Mouse (Mus musculus): Measurements from ENCODE around the gene BC037034. TPM values are rescaled to one million over a fixed set of nuclear protein-coding genes. Genes with fewer than 3 reads are reported as not detected.

Gene BC037034
- polyA plus RNA-seq (2015; fragmentation: Nextera tagmentation; extraction: Ambion mirVana) = 2.9 and 3.0 TPM in 2 replicates

DNA sequence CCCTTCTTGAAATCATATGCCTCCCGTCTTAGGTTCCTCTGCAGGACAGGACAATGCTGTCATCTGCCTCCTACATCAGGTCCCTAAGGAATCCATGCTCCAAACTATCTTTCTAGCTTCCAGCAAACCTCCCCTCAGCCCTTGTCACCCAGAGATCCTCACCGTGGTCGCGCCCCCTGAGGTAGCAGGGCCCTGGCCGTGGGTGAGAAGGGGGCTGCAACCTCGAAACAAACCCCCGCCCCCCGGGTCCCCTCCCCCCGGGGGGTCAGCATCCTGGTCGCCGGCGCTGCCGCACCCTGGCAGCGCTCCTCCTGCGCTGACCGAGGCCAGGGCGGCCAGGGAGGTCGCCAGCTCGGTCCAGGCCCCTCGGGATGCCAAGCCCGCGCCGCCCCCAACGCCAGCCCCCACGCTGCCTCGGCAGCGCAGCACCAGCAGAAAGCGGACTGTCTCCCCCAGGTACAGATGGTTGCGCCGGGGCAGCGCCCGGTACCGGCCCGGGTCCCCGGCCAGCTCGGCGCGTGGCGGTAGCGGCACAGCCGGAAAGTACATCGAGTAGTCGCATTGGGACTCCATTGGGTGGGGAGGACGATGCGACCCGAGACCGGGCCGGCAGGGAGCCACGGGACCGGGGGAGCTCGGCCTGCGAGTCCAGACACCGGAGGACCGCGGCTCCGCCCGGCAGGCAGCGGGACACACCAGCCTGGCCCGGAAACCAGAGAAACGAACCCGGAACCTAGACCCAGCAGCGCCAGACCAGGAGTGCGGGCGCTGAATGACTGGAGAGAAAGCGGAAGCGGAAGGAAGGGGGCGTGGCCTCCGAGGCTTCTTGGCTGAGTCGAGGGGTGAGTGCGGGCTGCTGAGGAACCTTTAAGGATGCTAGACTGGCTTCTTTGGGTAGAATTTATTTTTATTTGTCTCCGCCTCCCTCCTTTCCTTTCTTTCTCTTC is at the start of gene BC037034:
TSS of gene BC037034 (minus strand) at position 774 of the 947 bp plus-strand sequence.
- no peaks in the 10 kb centered on the region for H3K9me3 ChIP-seq
- peak within 1 kb of the TSS; percentile 79 for H3K27ac ChIP-seq (replicated peaks)
- WGBS = under 1% methylated on average over 69 of the region's 71 CpGs
- peaks cover 46% of the 10 kb centered on the region for H3K36me3 ChIP-seq
- H3K4me3 ChIP-seq = peak within 1 kb of the TSS; percentile 92
- H3K9ac ChIP-seq = peak within 1 kb of the TSS; percentile 97
- no peaks in the 10 kb centered on the region for H3K27me3 ChIP-seq (replicated peaks)
- H3K4me2 ChIP-seq = peak within 1 kb of the TSS; percentile 83
- peaks cover 53% of the 10 kb centered on the region for H3K4me1 ChIP-seq
- ATAC-seq (ENCODE audit: extremely low read depth, insufficient number of reproducible peaks, low FRiP score, low TSS enrichment) = peak; percentile 73

- Histone ChIP-seq H3K9ac (no peak overlapping the region), H3K27me3 (replicated peaks) (no peaks in the 10 kb centered on the region), H3K4me3 (no peak overlapping the region), H3K4me2 (no peak overlapping the region), H3K27ac (replicated peaks) (no peak overlapping the region), H3K9me3 (no peaks in the 10 kb centered on the region), H3K36me3 (no peaks in the 10 kb centered on the region), H3K4me1 (no peaks in the 10 kb centered on the region)
- no peak for ATAC-seq (ENCODE audit: extremely low read depth, insufficient number of reproducible peaks, low FRiP score, low TSS enrichment)
- 70% methylated on average over 3 of the region's 3 CpGs for WGBS
These were observed 49.0 kb upstream of the BC037034 start for GRCm38 (mm10) chr5:138312795-138313194.

DNA sequence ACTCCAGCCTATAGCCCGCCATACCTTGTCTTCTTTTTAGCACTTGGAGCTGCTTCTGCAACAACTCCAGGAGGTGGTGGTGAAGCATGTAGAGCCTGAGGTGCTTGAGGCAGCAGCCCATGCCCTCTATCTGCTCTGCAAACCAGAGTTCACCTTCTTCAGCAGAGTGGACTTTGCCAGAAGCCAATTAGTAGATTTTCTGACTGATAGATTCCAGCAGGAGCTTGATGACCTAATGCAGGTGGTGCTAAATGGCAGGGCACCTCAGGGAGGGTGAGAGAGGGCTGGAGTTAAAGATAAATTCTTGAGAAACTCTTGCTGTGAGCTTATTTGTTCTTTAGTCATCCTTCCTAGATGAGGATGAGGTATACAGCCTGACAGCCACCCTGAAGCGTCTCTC is 35.8 kb upstream of the BC037034 start:
- ATAC-seq (ENCODE audit: extremely low read depth, insufficient number of reproducible peaks, low FRiP score, low TSS enrichment) = no peak
- Histone ChIP-seq H3K27me3 (replicated peaks) (no peaks in the 10 kb centered on the region), H3K36me3 (no peaks in the 10 kb centered on the region; the same call in 1 of the 2 replicates), H3K4me1 (no peaks in the 10 kb centered on the region), H3K4me2 (no peak overlapping the region), H3K4me3 (no peak overlapping the region), H3K27ac (replicated peaks) (no peak overlapping the region), H3K9ac (no peak overlapping the region), H3K9me3 (no peaks in the 10 kb centered on the region)
- 63% methylated on average over 2 of the region's 2 CpGs for WGBS

DNA sequence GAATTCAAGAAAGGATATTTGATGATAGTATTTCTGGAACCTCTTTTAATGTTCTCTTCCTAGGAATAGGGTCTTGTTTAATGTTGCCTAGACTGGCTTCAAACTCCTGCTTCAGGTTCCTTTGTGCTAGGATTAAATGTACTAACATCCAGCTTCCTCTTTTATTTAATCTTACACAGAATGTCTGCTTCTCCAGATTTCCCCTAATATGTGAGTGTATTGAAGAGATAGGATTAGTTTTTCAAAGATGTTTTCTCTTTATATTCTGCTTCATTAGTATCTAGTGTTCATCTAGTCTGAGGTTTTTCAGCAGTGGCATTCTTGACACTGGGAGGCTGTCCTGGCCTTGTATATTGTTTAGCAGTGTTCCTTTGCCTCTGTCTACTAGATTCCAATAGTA is 30.3 kb upstream of the BC037034 start:
- no peak overlapping the region for H3K4me3 ChIP-seq
- ATAC-seq (ENCODE audit: extremely low read depth, insufficient number of reproducible peaks, low FRiP score, low TSS enrichment) = no peak
- no peaks in the 10 kb centered on the region for H3K4me1 ChIP-seq
- no peak overlapping the region for H3K4me2 ChIP-seq
- no peaks in the 10 kb centered on the region for H3K27me3 ChIP-seq (replicated peaks)
- H3K9ac ChIP-seq = no peak overlapping the region
- H3K36me3 ChIP-seq = no peaks in the 10 kb centered on the region; the same call in 1 of the 2 replicates
- no peaks in the 10 kb centered on the region for H3K9me3 ChIP-seq
- no peak overlapping the region for H3K27ac ChIP-seq (replicated peaks)

GRCm38 (mm10) chr5:138291638-138292037 is 27.8 kb upstream of the BC037034 start:
- H3K4me1 ChIP-seq = no peaks in the 10 kb centered on the region
- 62% methylated on average over 1 of the region's 1 CpGs for WGBS
- H3K27me3 ChIP-seq (replicated peaks) = no peaks in the 10 kb centered on the region
- no peak for ATAC-seq (ENCODE audit: extremely low read depth, insufficient number of reproducible peaks, low FRiP score, low TSS enrichment)
- no peaks in the 10 kb centered on the region for H3K36me3 ChIP-seq
- no peaks in the 10 kb centered on the region for H3K9me3 ChIP-seq
- no peak overlapping the region for H3K4me3 ChIP-seq
- no peak overlapping the region for H3K9ac ChIP-seq
- H3K27ac ChIP-seq (replicated peaks) = no peak overlapping the region
- no peak overlapping the region for H3K4me2 ChIP-seq

- H3K36me3 ChIP-seq = no peaks in the 10 kb centered on the region
- no peak overlapping the region for H3K27ac ChIP-seq (replicated peaks)
- H3K9ac ChIP-seq = no peak overlapping the region
- no peaks in the 10 kb centered on the region for H3K9me3 ChIP-seq
- H3K4me2 ChIP-seq = no peak overlapping the region
- no peak overlapping the region for H3K4me3 ChIP-seq
- ATAC-seq (ENCODE audit: extremely low read depth, insufficient number of reproducible peaks, low FRiP score, low TSS enrichment) = no peak
- 72% methylated on average over 3 of the region's 3 CpGs for WGBS
- no peaks in the 10 kb centered on the region for H3K27me3 ChIP-seq (replicated peaks)
- H3K4me1 ChIP-seq = no peaks in the 10 kb centered on the region
These were observed 24.0 kb upstream of the BC037034 start for GRCm38 (mm10) chr5:138287861-138288260.

DNA sequence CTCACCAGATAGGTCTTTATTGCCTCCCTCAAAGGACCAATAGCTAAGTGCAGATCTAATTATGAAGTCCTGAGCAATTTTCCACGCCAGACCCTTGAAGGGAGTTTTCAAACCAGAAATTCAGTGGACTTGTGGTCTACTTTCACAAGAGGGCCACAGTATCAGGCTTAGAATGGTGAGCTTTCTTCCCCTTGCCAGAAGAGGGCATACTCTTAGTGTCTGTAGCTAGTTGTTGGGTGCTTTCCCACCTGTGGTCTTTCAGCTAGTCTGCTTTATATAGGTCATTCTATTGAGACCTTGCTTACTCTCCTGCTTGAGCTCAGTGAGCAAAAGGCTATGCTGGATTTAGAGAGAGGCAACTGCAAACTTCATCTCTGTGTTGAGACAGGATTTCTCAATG is 19.7 kb upstream of the BC037034 start:
- Histone ChIP-seq H3K9me3 (peaks cover 8% of the 10 kb centered on the region; the same call in 1 of the 2 replicates), H3K4me2 (no peak overlapping the region), H3K27ac (replicated peaks) (no peak overlapping the region), H3K4me3 (no peak overlapping the region), H3K4me1 (peaks cover 13% of the 10 kb centered on the region), H3K36me3 (no peaks in the 10 kb centered on the region), H3K27me3 (replicated peaks) (no peaks in the 10 kb centered on the region; the same call in 1 of the 2 replicates), H3K9ac (no peak overlapping the region)
- ATAC-seq (ENCODE audit: extremely low read depth, insufficient number of reproducible peaks, low FRiP score, low TSS enrichment) = no peak
- WGBS = 49% methylated on average over 1 of the region's 1 CpGs

GRCm38 (mm10) chr5:138281798-138282197 is 18.0 kb upstream of the BC037034 start:
- Histone ChIP-seq H3K9me3 (peaks cover 8% of the 10 kb centered on the region; the same call in 1 of the 2 replicates), H3K4me2 (no peak overlapping the region), H3K4me3 (no peak overlapping the region), H3K4me1 (peaks cover 13% of the 10 kb centered on the region), H3K36me3 (peaks cover 8% of the 10 kb centered on the region; the same call in 1 of the 2 replicates), H3K27ac (replicated peaks) (no peak overlapping the region), H3K9ac (no peak overlapping the region), H3K27me3 (replicated peaks) (no peaks in the 10 kb centered on the region; the same call in 1 of the 2 replicates)
- no peak for ATAC-seq (ENCODE audit: extremely low read depth, insufficient number of reproducible peaks, low FRiP score, low TSS enrichment)
- WGBS = 65% methylated on average over 2 of the region's 2 CpGs

DNA sequence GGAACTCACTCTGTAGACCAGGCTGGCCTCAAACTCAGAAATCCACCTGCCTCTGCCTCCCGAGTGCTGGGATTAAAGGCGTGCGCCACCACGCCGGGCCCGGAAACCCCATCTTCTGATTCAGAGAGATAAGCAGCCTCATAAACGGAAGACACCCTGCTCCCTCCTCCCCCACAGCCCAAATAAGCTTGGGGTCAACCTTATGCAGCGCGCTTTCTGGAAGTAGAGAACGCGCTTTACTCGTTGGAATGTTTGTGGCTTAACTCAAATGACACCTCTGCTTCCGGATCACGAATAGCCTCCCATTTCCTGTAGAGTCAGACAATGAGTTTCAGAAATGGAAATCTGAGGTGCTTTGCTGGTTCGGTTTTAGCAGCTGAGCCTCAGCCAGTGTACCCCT is 17.0 kb upstream of the BC037034 start:
- peaks cover 8% of the 10 kb centered on the region for H3K27me3 ChIP-seq (replicated peaks)
- peaks cover 8% of the 10 kb centered on the region; the same call in 1 of the 2 replicates for H3K9me3 ChIP-seq
- H3K9ac ChIP-seq = no peak overlapping the region
- peak overlapping the region; percentile 70; the same call in 1 of the 2 replicates for H3K4me3 ChIP-seq
- peaks cover 11% of the 10 kb centered on the region; the same call in 1 of the 2 replicates for H3K36me3 ChIP-seq
- ATAC-seq (ENCODE audit: extremely low read depth, insufficient number of reproducible peaks, low FRiP score, low TSS enrichment) = no peak
- no peak overlapping the region for H3K4me2 ChIP-seq
- 85% methylated on average over 15 of the region's 15 CpGs for WGBS
- no peak overlapping the region for H3K27ac ChIP-seq (replicated peaks)
- peaks cover 17% of the 10 kb centered on the region for H3K4me1 ChIP-seq

DNA sequence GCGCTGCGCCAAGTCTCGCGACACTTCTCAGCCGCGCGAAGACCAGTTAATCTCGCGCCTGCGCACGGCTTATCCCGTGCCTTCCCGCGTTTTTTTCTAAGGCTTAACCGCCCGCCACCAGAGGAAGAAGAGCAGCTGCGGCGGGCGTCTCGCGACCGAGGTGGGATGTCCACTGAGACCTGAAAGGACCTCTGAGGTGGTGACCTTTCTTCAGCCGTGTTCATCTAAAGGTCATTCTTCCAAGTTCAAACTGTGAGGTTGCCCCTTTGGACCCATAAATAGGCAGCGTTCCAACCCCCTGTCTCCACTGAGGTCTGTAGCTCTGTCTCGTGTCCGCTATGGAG is 16.6 kb upstream of the BC037034 start:
- H3K36me3 ChIP-seq = peaks cover 13% of the 10 kb centered on the region; the same call in 1 of the 2 replicates
- no peak overlapping the region for H3K9ac ChIP-seq
- peaks cover 10% of the 10 kb centered on the region for H3K27me3 ChIP-seq (replicated peaks)
- no peak for ATAC-seq (ENCODE audit: extremely low read depth, insufficient number of reproducible peaks, low FRiP score, low TSS enrichment)
- H3K4me2 ChIP-seq = peak overlapping the region; percentile 74
- 19% methylated on average over 26 of the region's 26 CpGs for WGBS
- peaks cover 21% of the 10 kb centered on the region for H3K4me1 ChIP-seq
- peaks cover 8% of the 10 kb centered on the region; the same call in 1 of the 2 replicates for H3K9me3 ChIP-seq
- no peak overlapping the region for H3K27ac ChIP-seq (replicated peaks)
- peak overlapping the region; percentile 70 for H3K4me3 ChIP-seq

DNA sequence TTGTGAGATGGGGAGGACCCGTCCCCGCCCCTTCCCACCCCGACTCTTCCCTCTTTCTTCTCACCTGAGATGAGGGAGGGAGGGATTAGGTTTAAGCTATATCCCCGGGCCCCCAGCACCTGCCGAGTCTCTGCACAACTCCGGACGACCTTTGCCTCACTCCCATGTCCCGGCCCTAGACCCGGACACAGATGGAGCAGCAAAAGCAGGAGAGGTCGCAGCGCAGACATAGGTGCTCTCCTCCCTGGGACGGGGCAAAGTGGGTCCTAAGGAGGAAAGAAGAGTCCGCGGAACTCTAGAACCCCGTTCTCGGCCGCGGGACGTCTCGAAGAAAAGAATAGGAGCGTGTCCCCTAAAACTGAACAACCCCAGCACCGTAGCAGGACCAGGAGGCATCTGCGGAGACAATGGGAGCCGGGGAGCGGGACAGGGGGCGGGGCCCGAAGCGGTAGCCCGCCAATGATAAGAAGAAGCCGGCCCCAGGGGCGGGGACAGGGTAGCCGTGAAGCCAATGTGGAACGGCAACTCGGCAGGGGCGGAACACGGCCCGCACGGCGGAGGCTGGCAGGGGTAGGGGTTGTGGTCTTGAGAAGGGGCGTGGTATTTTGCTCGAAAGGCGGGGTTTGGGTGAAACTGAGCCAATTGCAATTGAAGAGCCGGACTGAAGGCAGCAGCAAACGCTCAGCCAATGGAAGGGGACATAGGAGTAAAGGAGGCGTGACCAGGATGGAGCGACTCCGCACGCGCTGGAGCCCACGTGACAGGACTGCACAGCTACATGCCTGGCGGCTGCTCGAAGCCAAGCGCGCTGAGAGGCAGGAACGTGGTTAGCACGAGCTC is 16.0 kb upstream of the BC037034 start, which contains the start of the genes Gm43720, Gpc2 and Stag3:
TSS of gene Gm43720 (minus strand) at position 374 of the 840 bp plus-strand sequence.
TSS of gene Gpc2 (minus strand) at position 421 of the 840 bp plus-strand sequence.
TSS of gene Stag3 (plus strand) at position 656 of the 840 bp plus-strand sequence.
- H3K27ac ChIP-seq (replicated peaks) = no peak within 1 kb of the TSS

More for the DNA sequence above, 16.0 kb upstream of the BC037034 start, which contains the start of the genes Gm43720, Gpc2 and Stag3:
- Histone ChIP-seq H3K9ac (peak within 1 kb of the TSS; percentile 83), H3K9me3 (peaks cover 8% of the 10 kb centered on the region; the same call in 1 of the 2 replicates), H3K4me3 (peak within 1 kb of the TSS; percentile 70), H3K27me3 (replicated peaks) (peaks cover 10% of the 10 kb centered on the region), H3K36me3 (peaks cover 13% of the 10 kb centered on the region; the same call in 1 of the 2 replicates), H3K4me2 (peak within 1 kb of the TSS; percentile 74), H3K4me1 (peaks cover 27% of the 10 kb centered on the region)
- 2% methylated on average over 54 of the region's 56 CpGs for WGBS
- ATAC-seq (ENCODE audit: extremely low read depth, insufficient number of reproducible peaks, low FRiP score, low TSS enrichment) = peak; percentile 97

Data from heart, embryonic 13.5 days (tissue).